Mouse (Mus musculus) liver, embryonic 16.5 days (tissue): ENCODE results near the gene Smim24. TPM values are rescaled to one million over a fixed set of nuclear protein-coding genes. Genes with fewer than 3 reads are reported as not detected.

Source experiments
- ATAC-seq: fragments of 200-750 bp; cut with Nextera tagmentation; 2 replicates; pipeline ENCODE4 v1.8.0; 2017; ENCODE audit warnings: low read depth, mild to moderate bottlenecking, moderate number of reproducible peaks, moderate library complexity
- H3K27ac ChIP-seq: fragments of 300-500 bp; sonication (generic); 2 replicates; pipeline ENCODE4 v1.5.1; 2014; ENCODE audit warnings: mild to moderate bottlenecking, low read length
- H3K27me3 ChIP-seq: fragments of 300-500 bp; sonication (generic); 2 replicates; pipeline ENCODE4 v1.6.1; 2014; ENCODE audit warnings: low read depth, low read length, mixed read lengths; ENCODE audit not compliant: control insufficient read depth, insufficient read depth
- H3K36me3 ChIP-seq: fragments of 300-500 bp; sonication (generic); 2 replicates; pipeline ENCODE4 v1.6.1; 2014; ENCODE audit warnings: mild to moderate bottlenecking; ENCODE audit not compliant: control insufficient read depth, insufficient read depth
- H3K4me1 ChIP-seq: fragments of 300-500 bp; sonication (generic); 2 replicates; pipeline ENCODE4 v1.6.1; 2014; ENCODE audit warnings: low read depth, low read length, mixed read lengths; ENCODE audit not compliant: control insufficient read depth
- H3K4me2 ChIP-seq: fragments of 300-500 bp; sonication (generic); 2 replicates; pipeline ENCODE4 v1.6.1; 2014; ENCODE audit warnings: low read depth, low read length, mixed read lengths
- H3K4me3 ChIP-seq: fragments of 300-500 bp; sonication (generic); 2 replicates; pipeline ENCODE4 v1.5.1; 2014; ENCODE audit warnings: low read depth, mild to moderate bottlenecking, low read length
- H3K9ac ChIP-seq: fragments of 300-500 bp; sonication (generic); 2 replicates; pipeline ENCODE4 v1.6.1; 2014; ENCODE audit warnings: low read depth, low read length
- H3K9me3 ChIP-seq: fragments of 300-500 bp; sonication (generic); replicated peaks from 2 replicates; pipeline ENCODE4 v1.6.1; 2016; ENCODE audit warnings: low read length; ENCODE audit not compliant: control insufficient read depth
- WGBS: fragments of 180-500 bp; shearing (Covaris S2); extraction: QIAGEN DNeasy Blood & Tissue Kit; methylation state at CpG from one replicate; pipeline ENCODE4 v1.1.7; 2014; ENCODE audit not compliant: insufficient replicate concordance; 5-methylcytosine and 5-hydroxymethylcytosine counted together
- polyA plus RNA-seq: library from polyadenylated mRNA; unstranded; fragments of >200 nt; fragmentation: Nextera tagmentation; extraction: Ambion mirVana; gene quantifications from 2 replicates; pipeline ENCODE4 v1.2.1, GENCODE M21; 2015

The Smim24 gene
- polyA plus RNA-seq, 1 experiment from 2014 or later: 4.1 TPM

- H3K27ac ChIP-seq: peak overlapping the region; percentile 84
- H3K9me3 ChIP-seq: no peaks in the 10 kb centered on the region
- ATAC-seq: no peak
- 62% methylated on average over 54 of the region's 54 CpGs for WGBS
- no peak overlapping the region for H3K4me3 ChIP-seq
- peak overlapping the region; percentile 47 for H3K9ac ChIP-seq
- no peaks in the 10 kb centered on the region for H3K27me3 ChIP-seq
- H3K4me1 ChIP-seq: peaks cover 85% of the 10 kb centered on the region
- peak overlapping the region; percentile 55; the same call in 1 of the 2 replicates for H3K4me2 ChIP-seq
- peaks cover 38% of the 10 kb centered on the region for H3K36me3 ChIP-seq
These were observed 29.2 kb upstream of the Smim24 start for GRCm38 (mm10) chr10:81363436-81364346.

GRCm38 (mm10) chr10:81364666-81365065 lies 28.2 kb upstream of the Smim24 start:
- Histone ChIP-seq H3K36me3 (peaks cover 48% of the 10 kb centered on the region), H3K27ac (peak overlapping the region; percentile 78), H3K9ac (peak overlapping the region; percentile 15; the same call in 1 of the 2 replicates), H3K4me2 (no peak overlapping the region), H3K27me3 (no peaks in the 10 kb centered on the region), H3K9me3 (no peaks in the 10 kb centered on the region), H3K4me1 (peaks cover 75% of the 10 kb centered on the region), H3K4me3 (no peak overlapping the region)
- 58% methylated on average over 28 of the region's 28 CpGs for WGBS
- no peak for ATAC-seq

GRCm38 (mm10) chr10:81365073-81365472 lies 27.8 kb upstream of the Smim24 start:
- Histone ChIP-seq H3K9me3 (no peaks in the 10 kb centered on the region), H3K9ac (peak overlapping the region; percentile 15; the same call in 1 of the 2 replicates), H3K4me1 (peaks cover 71% of the 10 kb centered on the region), H3K27me3 (no peaks in the 10 kb centered on the region), H3K4me3 (no peak overlapping the region), H3K36me3 (peaks cover 52% of the 10 kb centered on the region), H3K4me2 (no peak overlapping the region), H3K27ac (peak overlapping the region; percentile 78)
- 42% methylated on average over 4 of the region's 4 CpGs for WGBS
- no peak for ATAC-seq

GRCm38 (mm10) chr10:81365672-81366476 lies 27.0 kb upstream of the Smim24 start, which contains the start of gene 4930404N11Rik:
Gene 4930404N11Rik, minus strand, starts transcription at chr10:81365816.
- Histone ChIP-seq H3K9ac (peak within 1 kb of the TSS; percentile 15; the same call in 1 of the 2 replicates), H3K9me3 (no peaks in the 10 kb centered on the region), H3K27me3 (no peaks in the 10 kb centered on the region), H3K36me3 (peaks cover 59% of the 10 kb centered on the region), H3K4me1 (peaks cover 63% of the 10 kb centered on the region), H3K4me3 (no peak within 1 kb of the TSS), H3K27ac (peak within 1 kb of the TSS; percentile 78), H3K4me2 (no peak within 1 kb of the TSS)
- peak; percentile 0; the same call in 1 of the 2 replicates for ATAC-seq
- WGBS: 29% methylated on average over 12 of the region's 12 CpGs

GRCm38 (mm10) chr10:81366477-81367206 lies 26.2 kb upstream of the Smim24 start:
- no peak overlapping the region for H3K4me2 ChIP-seq
- H3K4me1 ChIP-seq: peaks cover 56% of the 10 kb centered on the region
- 62% methylated on average over 6 of the region's 6 CpGs for whole genome bisulfite sequencing
- H3K27me3 ChIP-seq: no peaks in the 10 kb centered on the region
- H3K4me3 ChIP-seq: no peak overlapping the region
- ATAC-seq: peak; percentile 1; the same call in 1 of the 2 replicates
- H3K27ac ChIP-seq: peak overlapping the region; percentile 78
- peaks cover 62% of the 10 kb centered on the region for H3K36me3 ChIP-seq
- no peak overlapping the region for H3K9ac ChIP-seq
- H3K9me3 ChIP-seq: no peaks in the 10 kb centered on the region

- no peak overlapping the region for H3K9ac ChIP-seq
- no peaks in the 10 kb centered on the region for H3K9me3 ChIP-seq
- H3K4me2 ChIP-seq: no peak overlapping the region
- H3K27ac ChIP-seq: no peak overlapping the region
- H3K4me1 ChIP-seq: peaks cover 51% of the 10 kb centered on the region
- H3K36me3 ChIP-seq: peaks cover 67% of the 10 kb centered on the region
- ATAC-seq: no peak
- WGBS: 83% methylated on average over 6 of the region's 6 CpGs
- H3K4me3 ChIP-seq: no peak overlapping the region
- H3K27me3 ChIP-seq: no peaks in the 10 kb centered on the region
These were observed 25.7 kb upstream of the Smim24 start for GRCm38 (mm10) chr10:81367207-81367495.

GRCm38 (mm10) chr10:81375322-81375721 lies 17.5 kb upstream of the Smim24 start:
- ATAC-seq: no peak
- peak overlapping the region; percentile 15 for H3K9ac ChIP-seq
- peak overlapping the region; percentile 88; the same call in 1 of the 2 replicates for H3K27ac ChIP-seq
- H3K4me3 ChIP-seq: peak overlapping the region; percentile 85
- 88% methylated on average over 10 of the region's 10 CpGs for WGBS
- peaks cover 58% of the 10 kb centered on the region for H3K36me3 ChIP-seq
- peak overlapping the region; percentile 71 for H3K4me2 ChIP-seq
- H3K27me3 ChIP-seq: no peaks in the 10 kb centered on the region
- H3K9me3 ChIP-seq: no peaks in the 10 kb centered on the region
- peaks cover 46% of the 10 kb centered on the region for H3K4me1 ChIP-seq

GRCm38 (mm10) chr10:81376561-81377361 lies 16.1 kb upstream of the Smim24 start:
- WGBS: 34% methylated on average over 6 of the region's 6 CpGs

More at GRCm38 (mm10) chr10:81376561-81377361, 16.1 kb upstream of the Smim24 start:
- Histone ChIP-seq H3K4me1 (peaks cover 60% of the 10 kb centered on the region), H3K4me3 (peak overlapping the region; percentile 85), H3K9ac (peak overlapping the region; percentile 98), H3K9me3 (no peaks in the 10 kb centered on the region), H3K36me3 (peaks cover 43% of the 10 kb centered on the region), H3K27me3 (no peaks in the 10 kb centered on the region), H3K27ac (peak overlapping the region; percentile 88), H3K4me2 (peak overlapping the region; percentile 71)
- peak; percentile 12 for ATAC-seq
